Mouse (Mus musculus) heart, postnatal 0 days (tissue): ENCODE measurements around the gene Rilp. TPM values are rescaled to one million over a fixed set of nuclear protein-coding genes. Genes with fewer than 3 reads are reported as not detected.

Source experiments
- ATAC-seq: fragments of 200-750 bp; cut with Nextera tagmentation; 2 replicates; pipeline ENCODE4 v1.8.0; 2017; ENCODE audit warnings: low read depth, moderate number of reproducible peaks, moderate library complexity; ENCODE audit not compliant: insufficient read depth
- DNase-seq: peaks from one replicate; pipeline ENCODE4 v3.0.0-alpha.2; 2016; ENCODE audit warnings: low spot score
- H3K27ac ChIP-seq: fragments of 300-500 bp; sonication (generic); 2 replicates; pipeline ENCODE4 v1.5.1; 2014; ENCODE audit warnings: low read depth, mild to moderate bottlenecking
- H3K27me3 ChIP-seq: fragments of 300-500 bp; sonication (generic); 2 replicates; pipeline ENCODE4 v1.6.1; 2014; ENCODE audit warnings: low read length, mixed read lengths; ENCODE audit not compliant: control insufficient read depth, insufficient read depth
- H3K36me3 ChIP-seq: fragments of 300-500 bp; sonication (generic); replicated peaks from 2 replicates; pipeline ENCODE4 v1.6.1; 2014; ENCODE audit warnings: low read length, mixed read lengths; ENCODE audit not compliant: control insufficient read depth, insufficient read depth
- H3K4me1 ChIP-seq: fragments of 300-500 bp; sonication (generic); 2 replicates; pipeline ENCODE4 v1.6.1; 2014; ENCODE audit warnings: antibody characterized with exemption; ENCODE audit not compliant: control insufficient read depth, insufficient read depth
- H3K4me2 ChIP-seq: fragments of 300-500 bp; sonication (generic); 2 replicates; pipeline ENCODE4 v1.6.1; 2014; ENCODE audit warnings: low read depth, mild to moderate bottlenecking, low read length, moderate library complexity
- H3K4me3 ChIP-seq: fragments of 300-500 bp; sonication (generic); 2 replicates; pipeline ENCODE4 v1.5.1; 2014; ENCODE audit warnings: low read depth, low read length
- H3K9ac ChIP-seq: fragments of 300-500 bp; sonication (generic); replicated peaks from 2 replicates; pipeline ENCODE4 v1.6.1; 2014; ENCODE audit warnings: low read depth, low read length, mixed read lengths
- H3K9me3 ChIP-seq: fragments of 300-500 bp; sonication (generic); replicated peaks from 2 replicates; pipeline ENCODE4 v1.6.1; 2016; ENCODE audit warnings: low read length; ENCODE audit not compliant: control insufficient read depth
- CTCF ChIP-seq: IDR thresholded peaks from 2 replicates; pipeline ENCODE4 v1.5.1; 2016; ENCODE audit warnings: antibody characterized with exemption, control low read depth, low read depth
- EP300 ChIP-seq: IDR thresholded peaks from 2 replicates; pipeline ENCODE4 v1.6.1; 2016; ENCODE audit warnings: antibody characterized with exemption, low read depth
- WGBS: fragments of 180-500 bp; shearing (Covaris S2); extraction: QIAGEN DNeasy Blood & Tissue Kit; methylation state at CpG from one replicate; pipeline ENCODE4 v1.1.7; 2014; 5-methylcytosine and 5-hydroxymethylcytosine counted together
- polyA plus RNA-seq: library from polyadenylated mRNA; unstranded; fragments of >200 nt; fragmentation: Nextera tagmentation; extraction: Ambion mirVana; gene quantifications from 2 replicates; pipeline ENCODE4 v1.2.1, GENCODE M21; 2015
- total RNA-seq: library from RNA; depleted of rRNA; stranded (reverse); fragments of >200 nt; gene quantifications from 2 replicates; pipeline ENCODE4 v1.2.3, GENCODE M21; 2014; ENCODE audit warnings: low replicate concordance

Rilp gene
- total and polyA plus RNA-seq, 2 experiments from 2014 or later, result 27.1 to 50.8 TPM

DNA sequence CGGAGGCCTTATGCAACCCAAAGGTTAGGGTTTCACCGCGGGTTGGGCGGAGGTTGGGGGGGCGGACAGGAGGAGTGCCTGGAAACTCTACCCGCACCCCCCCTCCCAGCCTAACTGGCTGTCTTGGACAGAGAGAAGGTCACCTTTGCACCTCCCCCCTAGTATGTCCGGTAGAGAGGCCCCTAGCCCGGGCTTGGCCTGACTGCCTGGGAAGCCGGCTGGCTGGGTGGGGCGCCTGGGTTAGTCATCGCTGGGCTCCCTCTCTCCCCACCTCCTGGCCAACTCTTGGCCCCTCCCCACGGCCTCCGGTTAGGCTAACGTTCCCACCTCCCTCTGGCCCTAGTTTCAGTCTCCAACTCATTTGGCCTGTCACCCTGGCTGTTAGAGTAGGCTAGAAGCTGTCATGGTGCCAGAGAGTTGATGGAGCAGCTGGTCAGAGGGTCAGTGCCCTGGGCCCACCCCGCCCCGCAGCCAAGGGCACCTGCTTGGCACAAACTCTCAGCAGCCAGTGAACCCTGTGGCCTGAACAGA is 47.6 kb upstream of the Rilp start:
- peak; percentile 83 for DNase-seq

DNA sequence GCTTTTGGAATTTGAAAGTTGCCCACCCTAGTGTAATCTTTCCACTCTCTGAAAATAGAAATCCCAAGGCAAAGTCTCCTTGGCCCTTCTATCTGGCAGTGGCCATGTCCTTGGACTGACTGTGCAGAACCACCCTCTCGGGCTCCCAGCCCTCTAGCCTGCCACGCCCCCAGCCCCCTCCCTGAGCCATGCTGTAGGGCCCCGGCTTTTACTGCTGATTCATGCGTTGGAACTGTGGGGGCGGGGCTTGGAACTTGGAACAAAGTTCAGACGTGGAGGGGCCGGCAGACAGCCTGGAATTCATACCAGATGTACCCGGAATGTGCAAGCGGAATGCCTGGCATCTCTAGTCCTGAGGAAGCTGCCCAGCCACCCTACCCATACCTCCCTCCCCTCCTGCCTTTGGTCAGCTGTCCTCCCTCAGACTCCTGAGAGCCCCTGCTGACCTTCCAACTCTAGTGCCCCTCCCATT is 47.0 kb upstream of the Rilp start:
- H3K9me3 ChIP-seq, result no peaks in the 10 kb centered on the region
- H3K27ac ChIP-seq, result peak overlapping the region; percentile 97
- peaks cover 27% of the 10 kb centered on the region for H3K36me3 ChIP-seq
- no peaks in the 10 kb centered on the region for H3K27me3 ChIP-seq
- peaks cover 27% of the 10 kb centered on the region for H3K4me1 ChIP-seq
- DNase-seq (peak; percentile 95), ATAC-seq (peak; percentile 59)
- H3K4me2 ChIP-seq, result peak overlapping the region; percentile 65
- TF ChIP-seq CTCF (no peak), EP300 (peak; percentile 95)
- 1% methylated on average over 9 of the region's 9 CpGs for WGBS
- H3K9ac ChIP-seq, result peak overlapping the region; percentile 93
- H3K4me3 ChIP-seq, result peak overlapping the region; percentile 87

More for the DNA sequence above, 47.6 kb upstream of the Rilp start:
- H3K27ac ChIP-seq, result peak overlapping the region; percentile 97
- H3K4me3 ChIP-seq, result peak overlapping the region; percentile 87
- H3K36me3 ChIP-seq, result peaks cover 27% of the 10 kb centered on the region
- TF ChIP-seq CTCF, result no peak
- no peak for TF ChIP-seq EP300
- no peaks in the 10 kb centered on the region for H3K9me3 ChIP-seq
- 1% methylated on average over 16 of the region's 16 CpGs for WGBS
- peak overlapping the region; percentile 65 for H3K4me2 ChIP-seq
- peak overlapping the region; percentile 93 for H3K9ac ChIP-seq
- peak; percentile 28 for ATAC-seq
- H3K27me3 ChIP-seq, result no peaks in the 10 kb centered on the region
- H3K4me1 ChIP-seq, result peaks cover 27% of the 10 kb centered on the region

DNA sequence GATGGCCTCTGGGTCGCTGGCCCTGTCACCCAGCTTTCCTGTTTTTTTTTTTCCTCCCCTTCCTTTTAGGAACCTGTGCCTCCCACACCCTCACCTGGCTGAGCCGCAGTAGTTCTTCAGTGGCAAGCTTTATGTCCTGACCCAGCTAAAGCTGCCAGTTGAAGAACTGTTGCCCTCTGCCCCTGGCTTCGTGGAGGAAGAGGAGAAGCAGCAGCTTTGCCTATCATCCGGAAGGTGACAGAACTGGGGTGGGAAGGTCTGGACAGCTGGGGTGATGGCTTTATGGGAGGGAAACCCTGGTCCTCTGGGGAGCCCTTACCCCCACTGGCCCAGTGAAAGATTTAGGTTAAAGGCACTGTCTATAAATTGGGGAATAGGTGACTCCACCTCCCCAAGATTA is 46.3 kb upstream of the Rilp start:
- no peaks in the 10 kb centered on the region for H3K9me3 ChIP-seq
- peak overlapping the region; percentile 65 for H3K4me2 ChIP-seq
- TF ChIP-seq CTCF (no peak), EP300 (no peak)
- peak overlapping the region; percentile 87 for H3K4me3 ChIP-seq
- no peak for DNase-seq
- H3K4me1 ChIP-seq, result peaks cover 27% of the 10 kb centered on the region
- peaks cover 27% of the 10 kb centered on the region for H3K36me3 ChIP-seq
- H3K9ac ChIP-seq, result 0 out of 2 replicates have a peak overlapping the region, but pooled peaks have one; percentile 8
- peak overlapping the region; percentile 97 for H3K27ac ChIP-seq
- ATAC-seq, result no peak
- 63% methylated on average over 4 of the region's 4 CpGs for WGBS
- no peaks in the 10 kb centered on the region for H3K27me3 ChIP-seq

GRCm38 (mm10) chr11:75464417-75464816 is 45.5 kb upstream of the Rilp start:
- H3K4me1 ChIP-seq, result peaks cover 23% of the 10 kb centered on the region
- 84% methylated on average over 6 of the region's 6 CpGs for WGBS
- TF ChIP-seq CTCF, result no peak
- TF ChIP-seq EP300, result no peak
- no peak for DNase-seq
- no peak overlapping the region for H3K27ac ChIP-seq
- H3K27me3 ChIP-seq, result no peaks in the 10 kb centered on the region
- H3K4me2 ChIP-seq, result no peak overlapping the region
- H3K36me3 ChIP-seq, result peaks cover 27% of the 10 kb centered on the region
- H3K9ac ChIP-seq, result no peak overlapping the region
- no peak for ATAC-seq
- H3K4me3 ChIP-seq, result no peak overlapping the region
- H3K9me3 ChIP-seq, result no peaks in the 10 kb centered on the region

DNA sequence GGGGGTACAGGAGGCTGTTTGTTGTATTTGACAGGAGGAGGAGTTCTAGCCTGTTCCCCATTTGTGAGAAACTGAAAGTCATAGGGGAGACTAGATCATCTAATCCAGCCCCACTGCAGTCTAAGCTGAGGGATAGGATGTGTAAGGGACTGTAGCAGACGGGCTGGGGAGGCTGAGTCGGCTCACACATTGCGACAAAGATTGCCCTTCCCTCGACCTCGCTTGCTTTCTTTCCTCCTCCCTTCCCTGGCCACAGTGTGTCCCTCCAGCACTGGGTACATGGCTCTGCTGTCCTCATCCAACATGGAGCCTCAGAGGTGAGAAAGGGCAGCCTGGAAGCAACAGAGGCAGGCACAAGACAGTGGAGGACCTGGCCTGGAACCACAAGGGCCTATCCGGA is 44.8 kb upstream of the Rilp start:
- Histone ChIP-seq H3K9me3 (no peaks in the 10 kb centered on the region), H3K27me3 (no peaks in the 10 kb centered on the region), H3K9ac (no peak overlapping the region), H3K4me3 (no peak overlapping the region), H3K36me3 (peaks cover 27% of the 10 kb centered on the region), H3K4me2 (no peak overlapping the region), H3K4me1 (peaks cover 16% of the 10 kb centered on the region), H3K27ac (no peak overlapping the region)
- TF ChIP-seq EP300, result no peak
- TF ChIP-seq CTCF, result no peak
- DNase-seq (no peak), ATAC-seq (no peak)
- 80% methylated on average over 6 of the region's 6 CpGs for whole genome bisulfite sequencing
